Mouse (Mus musculus) mouse trophoblast stem cell (cell line): ENCODE measurements around the gene Ttc22.

ENCODE experiments used
- in situ Hi-C, 2 experiments: fragments of 300-500 bp; cut with MseI, MboI; formaldehyde crosslinking; loops; 2 replicates in 1 of 2; 3 replicates in 1 of 2; pipeline ENCODE4 v1.15.1; 2025

Gene Ttc22

GRCm38 (mm10) chr4:106653051-106653450 is 30.8 kb downstream of the Ttc22 start:
- in situ Hi-C loops, result no loop called here

- in situ Hi-C loops, result no loop called here
Measured at GRCm38 (mm10) chr4:106655681-106656080, 33.4 kb downstream of the Ttc22 start.

- in situ Hi-C loops, result no loop called here
Measured at GRCm38 (mm10) chr4:106663956-106664470, 41.8 kb downstream of the Ttc22 start.

GRCm38 (mm10) chr4:106664697-106665096 is 42.5 kb downstream of the Ttc22 start:
- in situ Hi-C loops, result no loop called here

GRCm38 (mm10) chr4:106665269-106665668 is 43.0 kb downstream of the Ttc22 start:
- in situ Hi-C loops, result no loop called here

GRCm38 (mm10) chr4:106665673-106666072 is 43.4 kb downstream of the Ttc22 start:
- in situ Hi-C loops, result no loop called here

GRCm38 (mm10) chr4:106666546-106666945 is 44.3 kb downstream of the Ttc22 start:
- in situ Hi-C loops, result no loop called here

- in situ Hi-C loops, result no loop called here
Measured at GRCm38 (mm10) chr4:106676749-106677148, 54.5 kb downstream of the Ttc22 start.

- in situ Hi-C loops, result no loop called here
Measured at GRCm38 (mm10) chr4:106678442-106679118, 56.3 kb downstream of the Ttc22 start, which contains the start of gene Ttc4. TSS of gene Ttc4 (minus strand) at chr4:106678944.

GRCm38 (mm10) chr4:106679152-106679551 is 56.9 kb downstream of the Ttc22 start:
- in situ Hi-C loops, result no loop called here

GRCm38 (mm10) chr4:106680955-106681354 is 58.7 kb downstream of the Ttc22 start:
- in situ Hi-C loops, result no loop called here

- in situ Hi-C loops, result no loop called here
Measured at GRCm38 (mm10) chr4:106688636-106689296, 66.5 kb downstream of the Ttc22 start.
